Mouse (Mus musculus): ENCODE measurements around the gene Daxx.

The Daxx gene

DNA sequence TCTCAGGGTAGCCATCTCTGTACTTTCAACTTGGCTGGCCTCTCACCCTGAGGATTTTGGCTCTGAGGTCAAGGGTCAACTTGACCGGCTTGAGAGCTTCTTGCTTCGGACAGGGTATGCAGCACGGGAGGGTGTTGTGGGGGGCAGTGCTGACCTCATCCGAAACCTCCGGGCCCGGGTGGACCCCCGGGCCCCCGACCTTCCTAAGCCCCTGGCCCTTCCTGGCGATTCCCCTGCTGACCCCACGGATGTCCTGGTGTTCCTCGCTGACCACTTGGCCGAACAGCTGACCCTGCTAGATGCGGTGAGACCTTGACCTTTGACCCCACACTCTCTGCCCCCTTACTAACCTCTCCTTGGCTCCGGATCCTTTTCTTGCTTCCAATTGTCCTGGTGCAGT, 23.2 kb downstream of the Daxx start:
- no peak for TF ChIP-seq GATA4 (IDR thresholded peaks at IDR 0.05; ENCODE audit: insufficient replicate concordance, low read length)

- no peak for TF ChIP-seq GATA4 (IDR thresholded peaks at IDR 0.05; ENCODE audit: insufficient replicate concordance, low read length)
These were observed 23.8 kb downstream of the Daxx start for GRCm38 (mm10) chr17:33932970-33933369.

- no peak for TF ChIP-seq GATA4 (IDR thresholded peaks at IDR 0.05; ENCODE audit: insufficient replicate concordance, low read length)
These were observed 26.3 kb downstream of the Daxx start for GRCm38 (mm10) chr17:33935422-33936055.

- TF ChIP-seq GATA4 (IDR thresholded peaks at IDR 0.05; ENCODE audit: insufficient replicate concordance, low read length), result no peak
These were observed 27.8 kb downstream of the Daxx start for GRCm38 (mm10) chr17:33936993-33937392.

DNA sequence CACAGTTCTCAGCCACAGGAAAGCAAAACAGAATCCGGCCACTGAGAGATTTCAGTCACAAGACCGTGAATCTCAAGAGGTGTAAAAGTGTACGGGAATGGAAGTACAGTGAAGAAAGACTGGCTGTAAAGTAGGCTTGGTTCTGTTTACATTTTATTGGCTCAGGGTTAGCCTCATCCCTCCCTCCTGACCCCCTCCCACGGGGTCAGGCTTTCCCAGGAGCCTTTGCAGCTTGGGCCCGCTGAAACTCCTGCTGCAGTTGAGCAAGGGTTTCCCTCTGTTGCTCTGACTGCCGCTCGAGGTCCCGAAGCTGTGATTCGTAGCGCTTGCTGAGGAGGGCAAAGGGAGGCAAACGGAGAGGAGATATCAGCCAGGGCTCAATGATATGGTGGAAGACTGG, 29.6 kb downstream of the Daxx start:
- TF ChIP-seq GATA4 (IDR thresholded peaks at IDR 0.05; ENCODE audit: insufficient replicate concordance, low read length), result no peak

DNA sequence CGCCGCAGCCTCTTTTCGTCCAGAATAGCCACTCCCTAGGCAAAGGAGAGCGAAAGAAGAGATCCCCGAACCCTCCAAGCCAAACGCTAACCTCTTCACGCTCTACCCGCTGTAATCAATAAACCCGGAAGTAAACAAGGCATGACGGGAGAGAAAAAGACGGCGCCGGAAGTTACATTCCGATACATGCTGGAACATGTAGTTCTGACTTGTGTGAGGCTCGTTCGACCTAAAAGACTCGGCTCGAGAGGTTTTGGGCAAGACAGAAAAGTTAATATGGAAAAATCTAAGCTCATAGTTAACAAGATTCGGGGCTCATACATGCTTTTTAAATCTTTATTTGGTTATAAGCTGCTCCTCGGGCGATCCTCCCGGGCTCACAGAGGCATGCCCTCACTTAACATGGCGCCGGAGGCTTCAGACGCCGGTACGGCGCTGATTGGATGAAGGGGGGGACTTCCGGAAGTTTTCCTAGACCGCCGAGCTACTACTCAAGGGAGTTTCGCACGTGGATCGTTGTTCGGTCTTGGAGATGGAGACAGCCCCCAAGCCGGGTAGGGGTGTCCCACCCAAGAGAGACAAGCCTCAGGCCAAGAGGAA, 31.1 kb downstream of the Daxx start, which contains the start of the genes Pfdn6 and Wdr46:
Pfdn6 (minus strand) TSS at position 138 of the 600 bp plus-strand sequence.
Wdr46 (plus strand) TSS at position 455 of the 600 bp plus-strand sequence.
- peak; percentile 82; the same call in 1 of the 2 replicates for TF ChIP-seq GATA4 (IDR thresholded peaks at IDR 0.05; ENCODE audit: insufficient replicate concordance, low read length)

DNA sequence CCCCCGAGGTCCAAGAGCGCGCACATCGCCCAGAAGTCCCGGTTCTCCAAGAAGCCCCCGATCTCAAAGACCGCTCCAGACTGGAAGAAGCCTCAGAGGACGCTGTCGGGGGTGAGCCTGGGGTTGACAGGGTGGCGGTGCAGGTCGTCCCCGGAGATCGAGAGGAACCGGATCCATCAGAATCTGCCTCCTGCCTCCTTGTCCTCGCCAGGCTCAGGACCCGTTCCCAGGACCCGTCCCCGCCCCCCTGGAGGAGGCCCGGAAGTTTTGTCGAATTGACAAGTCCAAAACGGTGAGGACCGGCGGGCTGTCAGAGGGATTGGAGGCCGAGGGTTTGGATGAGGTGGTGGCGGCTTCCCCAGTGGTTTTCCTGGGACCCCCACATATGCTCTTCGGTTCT, 31.8 kb downstream of the Daxx start:
- no peak for TF ChIP-seq GATA4 (IDR thresholded peaks at IDR 0.05; ENCODE audit: insufficient replicate concordance, low read length)

- no peak for TF ChIP-seq GATA4 (IDR thresholded peaks at IDR 0.05; ENCODE audit: insufficient replicate concordance, low read length)
These were observed 32.2 kb downstream of the Daxx start for GRCm38 (mm10) chr17:33941381-33941780.

- no peak for TF ChIP-seq GATA4 (IDR thresholded peaks at IDR 0.05; ENCODE audit: insufficient replicate concordance, low read length)
These were observed 34.2 kb downstream of the Daxx start for GRCm38 (mm10) chr17:33943454-33943853.

GRCm38 (mm10) chr17:33947430-33948089, 38.3 kb downstream of the Daxx start:
- no peak for TF ChIP-seq GATA4 (IDR thresholded peaks at IDR 0.05; ENCODE audit: insufficient replicate concordance, low read length)

GRCm38 (mm10) chr17:33948090-33948904, 39.1 kb downstream of the Daxx start:
- no peak for TF ChIP-seq GATA4 (IDR thresholded peaks at IDR 0.05; ENCODE audit: insufficient replicate concordance, low read length)

DNA sequence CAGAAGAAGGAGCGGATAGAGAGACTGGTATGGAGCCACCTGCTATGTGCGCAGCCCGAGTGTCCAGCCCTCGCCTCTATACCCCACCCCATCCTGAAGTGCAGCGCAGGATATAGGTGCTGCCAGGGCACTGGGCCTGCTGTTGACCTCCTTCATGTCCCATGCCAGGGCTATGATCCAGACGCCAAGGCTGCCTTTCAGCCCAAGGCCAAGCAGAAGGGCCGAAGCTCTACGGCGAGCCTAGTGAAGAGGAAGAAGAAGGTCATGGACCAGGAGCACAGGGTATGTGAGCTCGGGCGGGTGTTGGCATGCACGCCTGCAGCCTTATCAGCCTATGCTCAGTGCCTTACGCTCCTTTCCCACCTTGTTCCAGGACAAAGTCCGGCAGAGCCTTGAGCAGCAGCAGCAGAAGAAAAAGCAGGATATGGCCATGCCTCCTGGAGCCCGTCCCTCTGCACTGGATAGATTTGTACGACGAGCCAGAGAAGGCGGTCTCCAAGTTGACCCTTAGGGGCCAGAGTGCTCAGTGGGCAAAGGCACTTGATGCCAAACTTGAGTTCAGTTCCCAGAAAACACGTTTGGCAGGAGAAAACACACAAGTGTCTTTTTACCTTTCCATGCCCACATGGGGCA, 39.8 kb downstream of the Daxx start:
- TF ChIP-seq GATA4 (IDR thresholded peaks at IDR 0.05; ENCODE audit: insufficient replicate concordance, low read length), result no peak

GRCm38 (mm10) chr17:33950131-33950625, 41.0 kb downstream of the Daxx start:
- TF ChIP-seq GATA4 (IDR thresholded peaks at IDR 0.05; ENCODE audit: insufficient replicate concordance, low read length), result no peak

DNA sequence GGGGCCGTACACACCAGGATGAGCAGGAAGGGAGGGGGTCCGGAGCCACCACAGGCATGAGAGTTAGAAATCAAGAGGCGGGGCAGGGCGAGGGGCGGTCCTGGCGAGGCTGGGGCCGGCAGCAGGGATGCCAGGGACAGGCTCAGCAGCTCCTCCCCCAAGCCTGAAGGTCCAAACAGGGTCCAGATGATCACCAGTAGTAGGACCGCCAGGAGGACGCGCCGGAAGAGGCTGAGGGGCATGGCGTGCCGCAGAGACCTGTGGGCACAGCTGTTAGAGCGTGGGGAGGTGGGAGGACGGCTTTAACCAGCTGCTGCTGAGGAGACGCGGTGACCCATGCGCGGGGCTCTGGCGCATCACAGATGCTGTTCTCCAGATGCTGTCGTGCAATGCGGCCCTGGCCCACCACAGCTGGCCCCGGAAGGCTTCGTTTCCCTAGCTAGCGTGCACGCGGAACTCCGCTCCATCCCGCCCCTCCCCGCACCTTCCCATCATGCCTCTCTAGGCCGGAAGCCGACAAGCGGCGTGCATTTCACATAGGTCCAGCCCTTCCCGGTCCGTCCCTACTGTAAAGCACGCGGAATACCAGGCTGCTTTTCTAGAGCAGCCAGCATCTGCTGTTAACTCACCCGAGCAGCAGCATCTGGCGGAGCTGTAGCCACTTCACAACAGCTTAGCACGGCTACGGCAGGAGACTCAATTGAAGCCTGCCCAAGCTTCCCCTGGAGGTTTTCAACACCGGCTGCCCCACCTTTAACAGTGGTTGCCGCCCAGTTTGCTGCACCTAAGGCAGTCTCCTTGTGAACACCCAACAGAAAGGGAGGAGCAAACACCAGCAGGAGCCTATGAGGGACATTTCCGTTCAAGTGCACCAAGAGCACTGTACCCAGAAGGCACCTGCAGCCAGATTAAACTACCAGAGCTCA, 42.1 kb downstream of the Daxx start, which contains the start of gene B3galt4:
B3galt4 (minus strand) TSS at position 468 of the 926 bp plus-strand sequence.
- TF ChIP-seq GATA4 (IDR thresholded peaks at IDR 0.05; ENCODE audit: insufficient replicate concordance, low read length), result no peak

All from liver, adult (tissue).